Mouse (Mus musculus) retina, postnatal 7 days (tissue): ENCODE data around the gene 4930402H24Rik.
A peak's percentile ranks its signal among the peaks of the same experiment; 100 is the strongest.

Experiments used
- DNase-seq: peaks from one replicate; pipeline ENCODE4 v3.0.0-alpha.2; 2012; ENCODE audit warnings: low read depth, low spot score

The 4930402H24Rik gene

GRCm38 (mm10) chr2:130905751-130906583 is at the start of gene 4930402H24Rik, which contains the start of gene Atrn:
4930402H24Rik (minus strand) TSS chr2:130906406.
Atrn (plus strand) TSS chr2:130906495.
- peak; percentile 87 for DNase-seq

GRCm38 (mm10) chr2:130950548-130950947 is 44.3 kb upstream of the 4930402H24Rik start:
- peak; percentile 69 for DNase-seq

- no peak for DNase-seq
These were observed 43.6 kb upstream of the 4930402H24Rik start for GRCm38 (mm10) chr2:130949781-130950180.

- no peak for DNase-seq
These were observed 26.7 kb upstream of the 4930402H24Rik start for GRCm38 (mm10) chr2:130932865-130933264.

- no peak for DNase-seq
These were observed 23.8 kb upstream of the 4930402H24Rik start for GRCm38 (mm10) chr2:130929994-130930393.

- DNase-seq, result no peak
These were observed 22.3 kb upstream of the 4930402H24Rik start for GRCm38 (mm10) chr2:130928530-130928929.

GRCm38 (mm10) chr2:130928031-130928430 is 21.8 kb upstream of the 4930402H24Rik start:
- no peak for DNase-seq

- no peak for DNase-seq
These were observed 18.7 kb upstream of the 4930402H24Rik start for GRCm38 (mm10) chr2:130924950-130925349.

- no peak for DNase-seq
These were observed 12.9 kb upstream of the 4930402H24Rik start for GRCm38 (mm10) chr2:130919062-130919593.

- no peak for DNase-seq
These were observed 11.5 kb upstream of the 4930402H24Rik start for GRCm38 (mm10) chr2:130917686-130918085.

GRCm38 (mm10) chr2:130916521-130917147 is 10.4 kb upstream of the 4930402H24Rik start:
- no peak for DNase-seq

GRCm38 (mm10) chr2:130914873-130915272 is 8.7 kb upstream of the 4930402H24Rik start:
- no peak for DNase-seq

- no peak for DNase-seq
These were observed 5.5 kb upstream of the 4930402H24Rik start for GRCm38 (mm10) chr2:130911691-130912090.

GRCm38 (mm10) chr2:130906584-130907315 is 544 bp upstream of the 4930402H24Rik start:
- DNase-seq, result no peak

GRCm38 (mm10) chr2:130898783-130899182 is 7.4 kb downstream of the 4930402H24Rik start:
- DNase-seq, result no peak

- no peak for DNase-seq
These were observed 8.3 kb downstream of the 4930402H24Rik start for GRCm38 (mm10) chr2:130897856-130898255.

- DNase-seq, result no peak
These were observed 9.3 kb downstream of the 4930402H24Rik start for GRCm38 (mm10) chr2:130896944-130897343.

- DNase-seq, result no peak
These were observed 18.8 kb downstream of the 4930402H24Rik start for GRCm38 (mm10) chr2:130887456-130887855.

GRCm38 (mm10) chr2:130886983-130887382 is 19.2 kb downstream of the 4930402H24Rik start:
- no peak for DNase-seq

- no peak for DNase-seq
These were observed 28.8 kb downstream of the 4930402H24Rik start for GRCm38 (mm10) chr2:130877376-130877775.

- no peak for DNase-seq
These were observed 35.3 kb downstream of the 4930402H24Rik start for GRCm38 (mm10) chr2:130870916-130871315.

- no peak for DNase-seq
These were observed 44.1 kb downstream of the 4930402H24Rik start for GRCm38 (mm10) chr2:130862091-130862490.
